Mouse (Mus musculus): ENCODE results near the gene Ptpn12.
"Not testable (repeated sequence)": the region's sequence is repeated elsewhere in the genome, so short reads cannot be mapped to it uniquely, and the experiment has no call there.

The Ptpn12 gene

DNA sequence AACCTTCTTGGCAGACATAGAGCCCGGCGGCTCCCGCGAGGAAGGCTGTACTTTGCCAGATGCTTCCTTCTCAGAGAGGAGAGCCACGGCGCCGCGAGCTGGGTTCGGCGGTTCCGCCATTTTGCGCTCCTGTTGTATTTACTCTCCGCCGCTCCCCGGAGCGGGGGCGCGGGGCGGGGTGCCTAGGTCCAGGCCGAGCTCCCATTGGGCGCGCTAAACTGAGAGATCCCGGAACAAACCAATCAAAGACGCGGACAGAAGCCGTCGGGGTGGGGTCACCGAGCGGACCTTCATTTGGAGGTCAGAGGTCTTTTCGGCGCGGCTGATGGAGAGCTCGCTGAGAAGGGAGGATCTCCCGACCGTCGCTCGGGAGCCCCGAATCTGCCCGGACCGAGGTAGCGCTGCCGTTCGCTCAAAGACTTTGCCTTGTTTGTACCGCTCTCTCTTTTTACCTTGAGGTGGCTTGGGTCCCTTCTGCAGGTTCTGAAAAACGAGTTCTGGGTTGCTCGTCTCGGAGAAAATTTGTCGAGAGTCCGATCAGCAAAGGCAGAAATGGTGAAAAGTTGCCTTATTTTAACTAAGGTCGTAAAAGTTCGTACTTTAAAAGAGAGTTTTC lies 103.9 kb downstream of the Ptpn12 start:
- DNase-seq (ENCODE audit: low spot score in 2 of 2): peak; percentile 97

DNA sequence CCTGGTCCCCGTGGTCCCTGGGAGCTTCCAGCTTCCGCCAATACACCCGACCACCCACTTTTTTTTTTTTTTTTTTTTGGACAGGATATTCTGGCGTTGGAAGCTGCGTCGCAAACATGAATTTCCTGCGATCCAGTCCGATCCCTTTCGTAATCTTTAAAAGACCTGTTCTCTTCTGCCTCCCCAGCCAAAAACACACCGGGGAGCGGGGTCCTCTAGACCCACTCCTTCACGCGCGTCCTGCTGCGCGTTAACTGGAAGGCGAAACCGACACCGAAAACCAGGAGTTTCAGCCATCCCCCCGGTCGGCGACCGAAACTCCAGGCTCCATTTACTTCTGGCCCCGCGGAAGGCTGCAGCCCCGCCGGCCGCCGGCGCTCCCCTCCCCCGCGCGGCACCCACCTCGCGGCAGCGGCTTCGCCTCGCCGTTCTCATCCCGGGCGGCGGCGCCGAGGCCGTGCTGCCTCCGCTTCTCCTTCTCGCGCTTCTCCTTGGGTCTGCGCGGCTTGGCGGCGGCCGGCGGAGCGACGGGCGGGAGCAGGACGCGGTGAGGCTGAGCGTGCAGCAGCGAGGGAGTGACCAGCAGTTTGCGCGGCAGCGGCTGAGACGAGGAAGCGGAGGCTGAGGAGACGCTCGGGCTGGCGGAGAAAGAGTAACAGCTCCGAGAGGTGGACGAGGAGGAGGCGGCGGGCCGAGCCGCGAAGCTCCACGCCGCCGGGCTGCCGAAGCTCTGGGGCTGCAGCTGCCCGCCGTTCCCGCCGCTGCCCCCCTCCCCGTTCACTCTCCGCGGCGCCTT lies 104.7 kb downstream of the Ptpn12 start:
- peak; percentile 48 to 59 for DNase-seq (ENCODE audit: low spot score in 2 of 2)

- no peak for DNase-seq (ENCODE audit: low spot score in 2 of 2)
Observed at GRCm38 (mm10) chr5:20950516-20950854, 105.2 kb downstream of the Ptpn12 start.

DNA sequence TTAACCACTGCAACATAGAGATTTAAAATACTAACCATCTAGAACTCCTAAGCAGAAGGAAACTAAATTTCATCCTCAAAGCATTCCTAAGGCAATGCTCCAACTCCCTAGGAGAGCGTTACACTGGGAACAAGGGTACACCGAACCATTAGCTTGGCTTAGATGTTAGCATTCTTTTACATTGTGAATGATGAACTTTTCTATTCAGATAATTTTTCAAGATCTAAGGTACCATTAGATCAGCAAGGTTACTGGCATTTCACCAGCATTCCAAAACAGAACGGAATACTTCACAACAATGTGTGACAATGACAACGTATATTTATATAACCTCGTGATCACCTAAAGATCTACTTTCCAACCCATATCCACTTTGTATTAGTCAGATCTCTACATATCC lies 105.6 kb downstream of the Ptpn12 start:
- no peak for DNase-seq (ENCODE audit: low spot score in 2 of 2)

GRCm38 (mm10) chr5:20946906-20947305 lies 108.8 kb downstream of the Ptpn12 start:
- DNase-seq (ENCODE audit: low spot score in 2 of 2): no peak

DNA sequence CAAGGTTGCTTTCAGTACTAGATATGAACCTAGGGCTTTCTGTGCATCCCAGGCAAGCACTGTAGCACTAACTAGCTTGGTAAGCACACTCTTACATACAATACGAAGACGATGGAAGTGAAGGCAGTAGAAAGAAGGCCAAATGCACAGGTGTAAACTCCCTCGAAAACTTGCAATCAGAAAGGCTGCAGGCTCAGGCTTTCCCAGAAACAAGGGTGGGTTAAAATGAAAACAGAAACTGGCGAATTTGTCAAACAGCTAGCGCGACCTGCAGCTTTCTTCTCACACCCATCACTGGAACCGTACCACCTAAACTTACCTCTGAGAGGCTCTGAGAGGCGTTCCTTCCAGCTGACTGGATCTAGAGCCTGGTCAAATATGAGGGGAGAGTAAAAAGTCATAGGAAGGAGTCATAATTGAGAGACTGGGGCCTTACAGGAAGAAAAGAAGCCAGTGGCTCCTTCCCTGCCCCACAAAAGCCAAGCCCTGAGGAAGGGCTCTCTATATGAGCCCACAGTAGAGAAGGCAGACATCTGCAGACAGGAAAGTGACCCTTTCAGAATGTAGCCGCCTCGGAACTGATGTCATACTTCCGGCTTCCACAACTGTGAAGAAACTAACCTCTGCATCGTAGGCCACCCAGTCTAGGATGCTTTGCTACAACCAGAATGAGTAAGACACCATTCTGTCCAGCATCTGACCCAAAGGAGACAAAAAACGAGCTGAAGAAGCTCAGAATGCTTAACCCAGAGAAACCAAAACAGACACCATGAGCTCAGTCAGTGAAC lies 110.6 kb downstream of the Ptpn12 start:
- no peak for DNase-seq (ENCODE audit: low spot score in 2 of 2)

DNA sequence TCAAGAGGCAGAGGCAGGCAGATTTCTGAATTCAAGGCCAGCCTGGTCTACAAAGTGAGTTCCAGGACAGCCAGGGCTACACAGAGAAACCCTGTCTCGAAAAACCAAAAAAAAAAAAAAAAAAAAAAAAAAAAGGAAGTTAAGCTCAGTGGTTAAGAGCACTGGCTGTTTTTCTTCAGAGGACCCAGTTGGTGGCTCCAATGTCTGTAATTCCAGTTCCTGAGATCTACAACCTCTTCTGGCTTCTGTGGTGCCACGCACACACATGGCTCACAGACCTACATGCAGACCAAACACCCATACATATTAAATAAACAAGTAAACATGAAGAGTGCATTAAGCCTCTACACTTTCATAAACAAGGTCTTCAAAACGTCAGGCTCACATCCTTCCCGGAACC lies 111.9 kb downstream of the Ptpn12 start:
- not testable (repeated sequence) for DNase-seq (ENCODE audit: low spot score in 2 of 2)

GRCm38 (mm10) chr5:20942523-20942922 lies 113.2 kb downstream of the Ptpn12 start:
- DNase-seq (ENCODE audit: low spot score in 2 of 2): no peak

DNA sequence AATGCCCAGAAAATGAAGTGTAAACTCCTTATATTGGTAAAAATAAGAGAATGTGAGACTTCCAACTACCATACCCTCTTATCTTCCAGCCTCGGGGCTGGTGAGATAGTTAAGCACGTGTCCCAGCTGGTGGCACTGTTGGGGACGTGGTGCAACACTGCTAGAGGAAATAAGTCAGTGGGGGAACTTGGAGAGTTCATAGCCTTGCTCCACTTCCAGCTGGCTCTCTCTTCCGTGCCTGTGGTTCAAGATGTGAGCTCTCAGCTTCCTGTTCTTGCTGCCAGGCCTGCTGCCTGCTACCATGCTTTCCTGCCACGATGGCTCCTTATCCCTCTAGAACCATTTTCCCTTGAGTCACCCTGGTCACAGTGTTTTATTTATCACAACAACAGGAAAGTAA lies 114.5 kb downstream of the Ptpn12 start:
- DNase-seq (ENCODE audit: low spot score in 2 of 2): no peak

DNA sequence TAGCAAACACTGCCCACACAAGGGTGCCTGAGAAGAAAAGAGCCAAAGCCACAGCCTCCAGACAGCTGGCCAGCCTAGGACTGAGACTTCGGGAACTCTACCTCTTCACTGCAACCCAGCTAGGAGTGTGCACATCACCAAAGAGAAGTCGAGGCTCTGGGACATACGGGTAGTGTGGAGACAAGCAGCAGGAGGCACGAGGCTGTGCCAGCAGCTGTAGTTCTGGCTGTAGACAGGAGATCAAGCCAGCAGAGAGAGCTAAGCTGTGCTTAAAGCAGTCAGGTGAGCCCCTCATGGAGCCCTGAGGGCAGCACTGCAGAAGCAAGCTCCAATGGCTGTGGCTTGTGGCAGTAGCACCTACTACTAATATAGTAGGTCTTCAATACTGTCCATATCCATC lies 115.0 kb downstream of the Ptpn12 start:
- no peak for DNase-seq (ENCODE audit: low spot score in 2 of 2)

GRCm38 (mm10) chr5:20940040-20940571 lies 115.6 kb downstream of the Ptpn12 start:
- no peak for DNase-seq (ENCODE audit: low spot score in 2 of 2)

- DNase-seq (ENCODE audit: low spot score in 2 of 2): no peak
Observed at GRCm38 (mm10) chr5:20938523-20938922, 117.2 kb downstream of the Ptpn12 start.
